Mouse (Mus musculus) thymus, adult 2 months (tissue): Measurements from ENCODE around the gene Nav1.

Source experiments
- CTCF ChIP-seq: fragments of 200-500 bp; IDR thresholded peaks from 2 replicates; pipeline ENCODE4 v1.5.1; 2012; ENCODE audit warnings: mild to moderate bottlenecking, control low read depth, low read length, moderate library complexity, borderline replicate concordance; ENCODE audit not compliant: control insufficient read depth, poor library complexity, insufficient read depth; ENCODE audit errors: extremely low read depth
- POLR2A ChIP-seq: fragments of 200-500 bp; IDR thresholded peaks from 2 replicates; pipeline ENCODE4 v1.6.1; 2012; ENCODE audit warnings: mild to moderate bottlenecking, low read length, control low read depth, moderate library complexity; ENCODE audit not compliant: control insufficient read depth, poor library complexity, insufficient read depth; ENCODE audit errors: extremely low read depth

DNA sequence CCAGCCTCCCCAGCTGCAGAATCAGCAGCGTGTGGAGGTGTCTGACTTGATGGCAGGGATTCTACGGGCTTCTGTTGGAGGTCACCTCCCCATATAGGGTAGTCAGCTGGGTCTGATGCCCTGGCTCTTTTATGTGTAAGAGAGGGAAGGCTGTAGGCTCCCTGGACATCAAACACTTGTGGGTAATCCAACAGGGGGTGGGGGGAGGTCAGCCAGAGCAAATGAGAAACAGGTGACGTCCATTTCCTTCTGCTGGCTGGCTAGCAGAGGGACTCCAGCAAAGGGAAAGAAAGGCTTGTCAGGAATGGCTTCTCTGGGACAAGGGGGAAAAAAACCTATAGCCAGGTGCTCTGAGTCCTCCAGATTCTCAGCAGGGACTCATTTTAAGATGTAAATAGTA lies 28.0 kb downstream of the Nav1 start:
- TF ChIP-seq CTCF (no peak), POLR2A (no peak)
